Mouse (Mus musculus): ENCODE measurements at regions not wholly inside any gene's neighbourhood (a gene's known extent, or its start where the extent isn't known, plus 50 kb on each side); places are given as distances from the start of the nearest gene placed in this dataset.

GRCm38 (mm10) chr5:18177810-18178209 lies 182.3 kb downstream of the Gnai1 start:
- TF ChIP-seq POLR2A (IDR thresholded peaks at IDR 0.05; ENCODE audit: borderline replicate concordance, insufficient read depth, low read length) = no peak
- TF ChIP-seq CTCF (IDR thresholded peaks at IDR 0.05; ENCODE audit: borderline replicate concordance, insufficient read depth, low read depth, low read length) = no peak

All from cerebellum, adult 2 months (tissue).